Mouse (Mus musculus) bone marrow, adult 2 months (tissue): ENCODE results near the gene Sema4f. TPM values are rescaled to one million over a fixed set of nuclear protein-coding genes. Genes with fewer than 3 reads are reported as not detected.

Experiments used
- H3K27ac ChIP-seq: fragments of 200-500 bp; 2 replicates; pipeline ENCODE4 v1.5.1; 2012; ENCODE audit warnings: low read depth, mild to moderate bottlenecking, control low read depth, inconsistent platforms, low read length; ENCODE audit not compliant: control insufficient read depth, poor library complexity, insufficient read depth
- H3K4me1 ChIP-seq: fragments of 200-500 bp; 2 replicates; pipeline ENCODE4 v1.6.1; 2011; ENCODE audit warnings: low read length; ENCODE audit not compliant: control insufficient read depth, insufficient read depth
- H3K4me3 ChIP-seq: fragments of 200-500 bp; replicated peaks from 2 replicates; pipeline ENCODE3; 2011; ENCODE audit warnings: mild to moderate bottlenecking, low read depth, low read length, control low read depth; ENCODE audit not compliant: control insufficient read depth
- CTCF ChIP-seq: fragments of 200-500 bp; IDR thresholded peaks from 2 replicates; pipeline ENCODE4 v1.5.1; 2011; ENCODE audit warnings: low read length, control low read depth; ENCODE audit not compliant: control insufficient read depth, insufficient read depth
- POLR2A ChIP-seq: fragments of 200-500 bp; IDR thresholded peaks from 2 replicates; pipeline ENCODE4 v1.6.1; 2011; ENCODE audit warnings: low read depth, mild to moderate bottlenecking, control low read depth, low read length, borderline replicate concordance; ENCODE audit not compliant: control insufficient read depth
- WGBS: fragments of 180-500 bp; shearing (Covaris S2); methylation state at CpG from one replicate; pipeline ENCODE4 v1.1.7; 2018; 5-methylcytosine and 5-hydroxymethylcytosine counted together
- polyA plus RNA-seq: library from polyadenylated mRNA; stranded (reverse); fragments of >200 nt; gene quantifications from 2 replicates; pipeline ENCODE4 v1.2.4, GENCODE M21; 2011; ENCODE audit warnings: low replicate concordance; ENCODE audit not compliant: missing spikeins, insufficient read depth, insufficient read length

Gene Sema4f
- polyA plus RNA-seq, 1 experiment: 3.2 TPM

DNA sequence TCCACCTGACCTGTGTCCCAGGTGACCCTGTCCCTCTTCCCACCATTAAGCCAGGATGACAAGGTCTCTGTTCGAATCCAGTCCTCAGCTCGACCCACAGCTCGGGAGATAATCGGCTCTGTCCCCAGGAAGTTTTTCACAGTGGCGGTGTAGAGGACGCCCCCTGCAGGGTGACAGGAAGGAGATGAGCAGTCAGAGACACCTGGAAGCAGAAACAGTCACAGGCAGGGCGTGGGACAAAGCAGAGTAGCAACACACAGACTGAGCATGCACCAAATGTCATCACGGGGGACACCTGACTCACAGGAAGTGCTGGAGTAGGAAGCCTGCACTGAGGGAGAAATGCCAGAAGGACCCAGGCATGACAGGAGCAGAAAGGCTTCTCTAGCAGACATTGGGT is 20.0 kb downstream of the Sema4f start:
- Histone ChIP-seq H3K27ac (no peak overlapping the region), H3K4me3 (no peak overlapping the region), H3K4me1 (no peaks in the 10 kb centered on the region; the same call in none of the 2 replicates)
- no peak for TF ChIP-seq CTCF
- TF ChIP-seq POLR2A: no peak
- 60% methylated on average over 8 of the region's 8 CpGs for WGBS

DNA sequence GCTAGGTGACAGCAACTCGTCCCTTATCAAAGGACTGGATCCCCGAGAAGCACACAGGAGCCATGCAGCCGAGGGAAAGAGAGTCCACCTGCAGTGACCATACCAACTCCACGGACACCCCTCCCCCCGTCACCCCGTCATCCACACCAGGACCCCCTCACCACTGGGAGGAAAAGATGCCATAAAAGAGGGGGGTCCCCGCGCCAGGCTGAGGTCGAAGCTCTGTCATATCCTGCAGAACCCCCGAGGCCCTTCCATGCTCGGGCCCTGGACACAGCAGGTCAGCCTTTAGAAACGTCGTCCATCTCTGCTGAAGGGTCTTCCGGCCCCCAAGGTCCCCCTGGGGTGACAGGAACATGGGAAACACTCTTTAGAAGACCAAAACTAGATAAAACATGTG is 21.2 kb downstream of the Sema4f start:
- 87% methylated on average over 14 of the region's 14 CpGs for WGBS

DNA sequence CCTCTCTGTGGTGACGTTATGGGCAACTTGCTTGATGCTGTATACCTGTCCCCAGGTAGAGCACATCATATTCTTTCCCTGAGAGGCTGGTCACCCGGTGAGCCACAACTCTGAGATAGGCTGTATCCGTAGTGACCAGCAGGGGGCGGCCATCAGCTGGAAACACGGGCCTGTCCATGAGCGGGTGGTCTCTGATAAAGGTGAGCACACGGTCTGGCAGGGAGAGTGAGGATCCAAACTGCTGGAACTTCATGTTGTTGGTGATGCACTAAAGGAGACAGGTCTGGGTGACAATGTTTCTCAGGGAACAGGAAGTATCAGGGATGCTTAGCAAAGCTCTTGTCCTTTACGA is 21.8 kb downstream of the Sema4f start:
- TF ChIP-seq CTCF: peak; percentile 72
- no peak for TF ChIP-seq POLR2A
- no peak overlapping the region for H3K27ac ChIP-seq
- no peak overlapping the region for H3K4me3 ChIP-seq
- H3K4me1 ChIP-seq: peaks cover 4% of the 10 kb centered on the region
- WGBS: 18% methylated on average over 8 of the region's 8 CpGs

More for the DNA sequence above, 21.2 kb downstream of the Sema4f start:
- Histone ChIP-seq H3K27ac (no peak overlapping the region), H3K4me3 (no peak overlapping the region), H3K4me1 (peaks cover 1% of the 10 kb centered on the region)
- no peak for TF ChIP-seq CTCF
- no peak for TF ChIP-seq POLR2A

DNA sequence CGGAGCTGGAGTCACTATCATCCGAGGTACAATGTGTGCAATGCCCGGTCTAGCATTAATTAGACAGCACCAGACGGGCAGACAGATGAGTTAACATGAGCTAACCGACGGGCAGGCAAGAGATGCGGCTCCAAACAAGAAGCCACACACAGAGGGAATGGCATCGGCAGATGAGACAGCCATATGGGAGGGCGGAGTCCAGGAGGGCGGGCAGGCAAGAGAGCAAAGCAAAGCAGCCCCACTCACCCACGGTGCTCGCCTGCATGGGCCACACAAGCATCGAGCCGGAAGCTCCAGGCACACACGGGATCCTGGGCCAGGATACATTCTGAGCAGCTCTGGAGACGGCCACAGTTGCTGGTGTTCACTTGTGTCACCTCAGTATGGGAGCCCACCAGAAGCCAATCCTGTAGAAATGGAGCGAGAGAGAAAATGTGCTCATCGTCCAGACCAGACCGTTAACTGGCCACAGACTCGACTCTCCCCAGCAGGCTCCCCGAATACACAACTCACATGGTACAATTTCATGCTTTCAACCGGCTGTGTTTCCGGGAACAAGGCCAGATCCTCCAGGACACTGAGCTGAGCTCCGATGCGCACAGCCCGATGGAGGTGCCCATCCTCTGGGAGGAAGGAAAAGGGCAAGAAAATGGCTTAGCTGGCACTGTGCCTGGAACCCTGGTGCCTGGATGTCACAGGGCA is 22.3 kb downstream of the Sema4f start:
- 82% methylated on average over 26 of the region's 26 CpGs for WGBS
- Histone ChIP-seq H3K4me3 (no peak overlapping the region), H3K27ac (no peak overlapping the region), H3K4me1 (peaks cover 4% of the 10 kb centered on the region)
- TF ChIP-seq POLR2A (no peak), CTCF (no peak)

DNA sequence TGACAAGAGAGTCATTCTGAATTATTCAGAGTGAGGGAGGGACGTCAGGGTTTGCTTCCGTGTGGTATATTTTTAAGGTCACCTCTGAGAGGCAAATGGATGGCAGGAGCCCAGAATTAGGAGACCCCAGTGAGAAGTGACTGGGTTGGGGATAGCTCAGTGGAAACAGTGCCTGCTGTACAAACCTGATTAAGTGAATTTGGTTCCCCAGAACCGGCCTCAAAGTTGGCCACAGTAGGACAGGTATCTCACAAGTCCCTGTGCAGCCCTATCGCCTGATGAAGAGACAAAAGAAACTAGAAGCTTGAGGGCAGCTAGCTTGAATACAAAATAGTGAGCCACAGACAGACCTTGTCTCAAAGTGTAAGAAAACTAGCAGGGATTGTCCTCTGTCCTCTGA is 23.1 kb downstream of the Sema4f start:
- no peak overlapping the region for H3K27ac ChIP-seq
- H3K4me1 ChIP-seq: peaks cover 6% of the 10 kb centered on the region
- TF ChIP-seq POLR2A (no peak), CTCF (no peak)
- WGBS: 82% methylated on average over 4 of the region's 4 CpGs
- H3K4me3 ChIP-seq: no peak overlapping the region

DNA sequence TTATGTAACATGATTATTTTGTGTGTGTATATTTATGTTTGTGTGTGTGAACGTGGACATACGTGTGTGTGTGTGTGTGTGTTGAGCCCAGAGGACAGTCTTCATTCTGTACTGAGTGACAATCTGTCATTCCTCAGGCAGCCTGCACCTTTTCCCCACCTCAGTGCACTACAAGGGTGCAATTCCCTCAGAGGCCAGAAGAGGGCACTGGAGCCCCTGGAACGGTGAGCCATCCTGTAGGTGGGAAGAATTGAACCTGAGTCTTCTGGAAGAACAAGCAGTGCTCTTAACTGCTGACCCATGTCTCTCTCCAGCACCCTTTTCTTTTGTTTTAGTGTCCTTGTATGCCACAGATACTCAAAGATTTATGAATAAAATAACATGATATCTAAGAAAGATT is 23.7 kb downstream of the Sema4f start:
- 36% methylated on average over 3 of the region's 3 CpGs for WGBS
- no peak for TF ChIP-seq POLR2A
- peak; percentile 91 for TF ChIP-seq CTCF
- no peak overlapping the region for H3K4me3 ChIP-seq

DNA sequence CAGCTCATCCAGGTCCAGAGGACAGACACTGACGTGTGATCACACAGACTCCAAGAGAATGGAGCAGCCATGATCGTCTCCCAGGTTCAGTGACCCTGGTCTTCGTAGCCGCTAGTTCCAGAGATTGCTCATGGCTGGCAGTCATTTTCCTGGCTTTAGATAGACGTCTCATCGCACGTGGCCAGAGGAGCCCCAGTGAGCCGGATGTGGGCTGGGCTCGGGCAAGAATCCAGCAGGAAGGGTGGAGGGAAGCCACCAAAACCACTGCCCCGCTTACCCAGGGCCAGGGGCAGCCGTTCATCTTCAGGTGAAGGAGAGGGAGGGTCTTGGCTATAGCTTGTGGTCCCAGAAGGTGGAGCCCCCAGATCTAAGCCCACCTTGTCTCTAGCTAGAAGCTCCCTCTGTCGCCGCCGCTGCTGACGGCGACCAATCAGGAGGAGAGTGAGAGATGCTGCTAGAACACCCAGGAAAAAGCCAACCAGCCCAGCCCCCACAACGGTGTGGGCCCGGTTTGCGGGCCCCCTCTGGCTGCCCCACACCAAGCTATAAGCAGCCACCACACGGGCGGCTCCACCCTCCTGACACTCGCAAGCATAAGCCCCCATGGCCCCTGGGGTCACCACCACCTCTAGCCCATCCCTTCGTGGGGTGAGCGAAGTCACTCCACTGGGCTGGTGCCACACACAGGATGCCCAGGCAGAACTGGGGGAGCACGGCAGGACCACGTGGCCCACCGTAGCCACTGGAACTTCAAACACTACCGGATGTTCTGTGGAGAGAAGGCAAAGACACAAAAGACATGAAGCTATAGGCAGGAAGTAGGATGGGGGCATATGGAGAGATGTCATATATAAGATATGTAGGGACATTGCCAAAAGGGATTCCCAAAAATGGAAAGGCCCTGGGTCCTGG is 26.0 kb downstream of the Sema4f start:
- TF ChIP-seq POLR2A (no peak), CTCF (no peak)
- peak overlapping the region; percentile 37 for H3K4me3 ChIP-seq
- 1% methylated on average over 28 of the region's 28 CpGs for WGBS
- peaks cover 6% of the 10 kb centered on the region for H3K4me1 ChIP-seq
- H3K27ac ChIP-seq: no peak overlapping the region

More for the DNA sequence above, 23.7 kb downstream of the Sema4f start:
- H3K4me1 ChIP-seq: peaks cover 6% of the 10 kb centered on the region
- H3K27ac ChIP-seq: no peak overlapping the region

DNA sequence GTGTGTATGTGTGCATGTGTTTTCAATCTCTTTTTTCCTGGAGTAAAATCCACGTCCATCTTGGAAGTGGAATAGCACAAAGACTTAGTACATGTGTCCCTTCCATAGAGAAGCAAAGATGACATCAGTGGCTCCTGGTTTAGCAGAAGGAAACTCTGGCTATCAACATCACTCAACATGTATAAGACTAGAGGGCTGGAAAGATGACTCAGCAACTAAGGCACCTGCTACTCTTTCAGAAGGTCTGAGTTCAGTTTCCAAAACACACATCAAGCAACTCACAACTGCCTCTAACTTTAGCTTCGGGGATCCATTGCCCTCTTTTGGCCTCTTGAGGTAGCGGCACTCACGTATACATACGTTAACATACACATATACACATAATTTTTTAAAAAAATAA is 28.3 kb downstream of the Sema4f start:
- H3K27ac ChIP-seq: no peak overlapping the region
- H3K4me1 ChIP-seq: peaks cover 6% of the 10 kb centered on the region
- no peak overlapping the region for H3K4me3 ChIP-seq
- TF ChIP-seq POLR2A: no peak
- no peak for TF ChIP-seq CTCF
- WGBS: 77% methylated on average over 5 of the region's 5 CpGs
